Mouse (Mus musculus): ENCODE results near the gene Atxn7l3. TPM values are rescaled to one million over a fixed set of nuclear protein-coding genes. Genes with fewer than 3 reads are reported as not detected.

Atxn7l3 gene
- total RNA-seq, 1 experiment: 60.4 TPM

GRCm38 (mm10) chr11:102330039-102330438 lies 33.6 kb upstream of the Atxn7l3 start:
- Histone ChIP-seq H3K4me1 (ENCODE audit: control insufficient read depth in 2 of 2, insufficient read depth in 2 of 2, low read length in 2 of 2, poor library complexity in 1 of 2) (peaks cover 14 to 21% of the 10 kb centered on the region in 2 experiments), H3K9me3 (ENCODE audit: control insufficient read depth, insufficient read depth, low read depth, low read length) (no peaks in the 10 kb centered on the region), H3K27ac (ENCODE audit: insufficient read depth, low read depth, low read length, poor library complexity, severe bottlenecking) (peak overlapping the region; percentile 87; the same call in 1 of the 2 replicates), H3K9ac (ENCODE audit: insufficient read depth, low read depth, low read length, poor library complexity, severe bottlenecking) (peak overlapping the region; percentile 20; the same call in 1 of the 2 replicates), H3K36me3 (ENCODE audit: control insufficient read depth, insufficient read depth, low read length, poor library complexity, severe bottlenecking) (no peaks in the 10 kb centered on the region), H3K4me3 (ENCODE audit: insufficient read depth in 1 of 2, low read depth in 1 of 2, low read length in 2 of 2, poor library complexity in 1 of 2, severe bottlenecking in 1 of 2) (no peak overlapping the region)
- in situ Hi-C loops (cut with MboI; ENCODE audit: low sequenced_read_pairs in 2 of 2, unreplicated experiment in 2 of 2): no loop called here
- TF ChIP-seq HCFC1 (IDR thresholded peaks at IDR 0.05; ENCODE audit: borderline replicate concordance, insufficient read depth, low read length): no peak
- no peak for TF ChIP-seq CHD2 (IDR thresholded peaks at IDR 0.05; ENCODE audit: low read depth, low read length)
- TF ChIP-seq ZNF384 (IDR thresholded peaks at IDR 0.05; ENCODE audit: low read depth, low read length): no peak
- TF ChIP-seq ZC3H11A (IDR thresholded peaks at IDR 0.05; ENCODE audit: borderline replicate concordance, low read depth, low read length): no peak
- TF ChIP-seq MAFK (IDR thresholded peaks at IDR 0.05; ENCODE audit: insufficient read depth, low read depth, low read length): no peak
- DNase-seq (ENCODE audit: low read depth, low spot score): no peak

DNA sequence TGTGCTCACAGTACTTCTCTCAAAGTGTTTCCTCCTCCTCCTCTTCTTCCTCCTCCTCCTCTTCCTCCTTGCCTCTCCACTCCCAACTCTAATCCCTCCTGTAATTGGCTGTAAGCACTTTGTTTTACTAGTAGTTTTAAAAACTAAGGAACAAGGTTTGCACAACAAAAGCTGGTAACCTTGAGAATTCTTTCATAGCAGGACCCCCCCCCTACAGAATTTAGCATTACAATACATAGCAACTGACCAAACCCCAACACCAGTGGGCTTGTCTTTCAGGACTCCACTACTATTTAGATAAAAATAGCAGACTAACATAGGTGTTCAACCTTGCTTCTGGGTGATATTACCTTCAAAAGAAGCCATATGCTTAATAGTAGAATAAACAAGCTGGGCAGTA lies 33.1 kb upstream of the Atxn7l3 start:
- DNase-seq (ENCODE audit: low read depth, low spot score): no peak
- Histone ChIP-seq H3K36me3 (ENCODE audit: control insufficient read depth, insufficient read depth, low read length, poor library complexity, severe bottlenecking) (no peaks in the 10 kb centered on the region), H3K4me3 (ENCODE audit: insufficient read depth in 1 of 2, low read depth in 1 of 2, low read length in 2 of 2, poor library complexity in 1 of 2, severe bottlenecking in 1 of 2) (no peak overlapping the region), H3K9me3 (ENCODE audit: control insufficient read depth, insufficient read depth, low read depth, low read length) (no peaks in the 10 kb centered on the region), H3K4me1 (ENCODE audit: control insufficient read depth in 2 of 2, insufficient read depth in 2 of 2, low read length in 2 of 2, poor library complexity in 1 of 2) (peaks cover 12 to 19% of the 10 kb centered on the region in 2 experiments), H3K27ac (ENCODE audit: insufficient read depth, low read depth, low read length, poor library complexity, severe bottlenecking) (peak overlapping the region; percentile 89), H3K9ac (ENCODE audit: insufficient read depth, low read depth, low read length, poor library complexity, severe bottlenecking) (peak overlapping the region; percentile 35; the same call in 1 of the 2 replicates)
- TF ChIP-seq HCFC1 (IDR thresholded peaks at IDR 0.05; ENCODE audit: borderline replicate concordance, insufficient read depth, low read length) (no peak), MAFK (IDR thresholded peaks at IDR 0.05; ENCODE audit: insufficient read depth, low read depth, low read length) (no peak), ZNF384 (IDR thresholded peaks at IDR 0.05; ENCODE audit: low read depth, low read length) (no peak), ZC3H11A (IDR thresholded peaks at IDR 0.05; ENCODE audit: borderline replicate concordance, low read depth, low read length) (no peak), CHD2 (IDR thresholded peaks at IDR 0.05; ENCODE audit: low read depth, low read length) (no peak)
- in situ Hi-C loops (cut with MboI; ENCODE audit: low sequenced_read_pairs in 2 of 2, unreplicated experiment in 2 of 2): loop anchor here in 1 of 2 experiments (10.0 kb wide), 1 partner anchor 105 kb away; the partner anchor contains the start of gene Grn

- H3K9ac ChIP-seq (ENCODE audit: insufficient read depth, low read depth, low read length, poor library complexity, severe bottlenecking): no peak overlapping the region
- H3K27ac ChIP-seq (ENCODE audit: insufficient read depth, low read depth, low read length, poor library complexity, severe bottlenecking): peak overlapping the region; percentile 89; the same call in 1 of the 2 replicates
- in situ Hi-C loops (cut with MboI; ENCODE audit: low sequenced_read_pairs in 2 of 2, unreplicated experiment in 2 of 2): loop anchor here in 1 of 2 experiments (10.0 kb wide), 1 partner anchor 107 kb away; the partner anchor contains the start of gene Grn
- H3K4me3 ChIP-seq (ENCODE audit: insufficient read depth in 1 of 2, low read depth in 1 of 2, low read length in 2 of 2, poor library complexity in 1 of 2, severe bottlenecking in 1 of 2): no peak overlapping the region
- no peak for DNase-seq (ENCODE audit: low read depth, low spot score)
- H3K9me3 ChIP-seq (ENCODE audit: control insufficient read depth, insufficient read depth, low read depth, low read length): no peaks in the 10 kb centered on the region
- peaks cover 7 to 21% of the 10 kb centered on the region in 2 experiments for H3K4me1 ChIP-seq (ENCODE audit: control insufficient read depth in 2 of 2, insufficient read depth in 2 of 2, low read length in 2 of 2, poor library complexity in 1 of 2)
- TF ChIP-seq ZC3H11A (IDR thresholded peaks at IDR 0.05; ENCODE audit: borderline replicate concordance, low read depth, low read length) (no peak), CHD2 (IDR thresholded peaks at IDR 0.05; ENCODE audit: low read depth, low read length) (no peak), ZNF384 (IDR thresholded peaks at IDR 0.05; ENCODE audit: low read depth, low read length) (no peak), MAFK (IDR thresholded peaks at IDR 0.05; ENCODE audit: insufficient read depth, low read depth, low read length) (no peak), HCFC1 (IDR thresholded peaks at IDR 0.05; ENCODE audit: borderline replicate concordance, insufficient read depth, low read length) (no peak)
- no peaks in the 10 kb centered on the region for H3K36me3 ChIP-seq (ENCODE audit: control insufficient read depth, insufficient read depth, low read length, poor library complexity, severe bottlenecking)
Observed at GRCm38 (mm10) chr11:102327839-102328238, 31.4 kb upstream of the Atxn7l3 start.

DNA sequence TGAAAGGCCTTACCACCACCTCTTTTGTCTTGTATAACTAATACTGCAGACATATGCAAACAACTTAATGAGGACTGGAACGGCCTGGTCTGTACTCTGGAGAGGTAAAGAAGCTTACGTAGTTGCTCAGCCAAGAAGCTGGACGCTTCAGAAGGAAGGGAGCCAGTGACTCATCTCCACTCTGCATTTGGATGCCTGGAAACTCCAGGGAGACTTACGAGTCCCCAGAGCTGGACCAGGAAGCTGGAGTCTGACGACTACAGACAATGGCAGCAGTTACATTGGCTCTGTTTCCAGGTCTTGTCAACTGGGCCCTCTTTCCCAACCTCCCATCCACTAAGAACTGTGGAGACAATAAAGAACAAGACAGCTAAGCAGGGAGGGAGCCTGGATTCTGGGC lies 30.8 kb upstream of the Atxn7l3 start:
- no peak for DNase-seq (ENCODE audit: low read depth, low spot score)
- in situ Hi-C loops (cut with MboI; ENCODE audit: low sequenced_read_pairs in 2 of 2, unreplicated experiment in 2 of 2): loop anchor here in 1 of 2 experiments (10.0 kb wide), 1 partner anchor 108 kb away; the partner anchor contains the start of gene Grn
- no peak overlapping the region for H3K9ac ChIP-seq (ENCODE audit: insufficient read depth, low read depth, low read length, poor library complexity, severe bottlenecking)
- no peak overlapping the region; the same call in 1 of the 2 replicates for H3K27ac ChIP-seq (ENCODE audit: insufficient read depth, low read depth, low read length, poor library complexity, severe bottlenecking)
- peaks cover 7 to 21% of the 10 kb centered on the region in 2 experiments for H3K4me1 ChIP-seq (ENCODE audit: control insufficient read depth in 2 of 2, insufficient read depth in 2 of 2, low read length in 2 of 2, poor library complexity in 1 of 2)
- H3K9me3 ChIP-seq (ENCODE audit: control insufficient read depth, insufficient read depth, low read depth, low read length): no peaks in the 10 kb centered on the region
- TF ChIP-seq ZC3H11A (IDR thresholded peaks at IDR 0.05; ENCODE audit: borderline replicate concordance, low read depth, low read length) (no peak), MAFK (IDR thresholded peaks at IDR 0.05; ENCODE audit: insufficient read depth, low read depth, low read length) (no peak), CHD2 (IDR thresholded peaks at IDR 0.05; ENCODE audit: low read depth, low read length) (no peak), HCFC1 (IDR thresholded peaks at IDR 0.05; ENCODE audit: borderline replicate concordance, insufficient read depth, low read length) (no peak), ZNF384 (IDR thresholded peaks at IDR 0.05; ENCODE audit: low read depth, low read length) (no peak)
- no peaks in the 10 kb centered on the region for H3K36me3 ChIP-seq (ENCODE audit: control insufficient read depth, insufficient read depth, low read length, poor library complexity, severe bottlenecking)
- no peak overlapping the region for H3K4me3 ChIP-seq (ENCODE audit: insufficient read depth in 1 of 2, low read depth in 1 of 2, low read length in 2 of 2, poor library complexity in 1 of 2, severe bottlenecking in 1 of 2)
